Comparison of ENCODE assay signal across 17 mouse cellular contexts in genomic region chr13:71179083-71179482, GRCm38 (mm10).
DNase-seq lines count a peak whose midpoint lies in the region; TF ChIP-seq lines count a peak whose summit lies in the region.
"Had no signal": no experiment of that assay in that cellular context is flagged by ENCODE, and none has a peak within 500 bp of the region (broad histone marks: within the 10 kb centered on the region; RNA-seq: fewer than 3 reads in every experiment).

No protein-coding gene starts in this region.

- no peak for TF ChIP-seq RAD21 in CH12.LX (IDR thresholded peaks at IDR 0.05; ENCODE audit: low read depth, low read length)

- H3K9me3 ChIP-seq in CH12.LX (replicated peaks; ENCODE audit: low read length), result no peaks in the 10 kb centered on the region

- dilution Hi-C loops in CH12.LX (cut with MboI; ENCODE audit: extremely low pct_ligation_motif_present, extremely low pct_unique_long_range_greater_than_20kb, low sequenced_read_pairs), result no loop called here

- in situ Hi-C loops in CH12.LX (cut with MboI; ENCODE audit: low pct_ligation_motif_present, low pct_unique_long_range_greater_than_20kb, low sequenced_read_pairs), result no loop called here

- no peak for TF ChIP-seq EP300 in CH12.LX (IDR thresholded peaks at IDR 0.05; ENCODE audit: low read length)

- H3K4me2 ChIP-seq in CH12.LX (ENCODE audit: insufficient read depth, low read depth, poor library complexity, severe bottlenecking), result no peak overlapping the region

- H3K36me3 ChIP-seq in CH12.LX (replicated peaks in 1 of 2; ENCODE audit: control insufficient read depth in 1 of 2, insufficient read depth in 1 of 2, low read length in 1 of 2), result no peaks in the 10 kb centered on the region
- H3K36me3 ChIP-seq: G1E had no signal

- no peaks in the 10 kb centered on the region for H3K79me2 ChIP-seq in CH12.LX (replicated peaks; ENCODE audit: control insufficient read depth, extremely low read depth, insufficient read depth, poor library complexity, severe bottlenecking)

- H3K4me3 ChIP-seq in CH12.LX (replicated peaks in 1 of 3; ENCODE audit: low read depth in 2 of 3, low read length in 2 of 3, poor library complexity in 1 of 3), result no peak overlapping the region

- H3K9ac ChIP-seq in CH12.LX (ENCODE audit: insufficient read depth, low read depth), result no peak overlapping the region

- H3K27ac ChIP-seq in CH12.LX (ENCODE audit: insufficient read depth, low read depth), result no peak overlapping the region

- no peak for TF ChIP-seq POLR2A in CH12.LX (IDR thresholded peaks at IDR 0.05; ENCODE audit: low read depth, low read length)

- DNase-seq in heart, adult 11 months, result peak; percentile 42
- DNase-seq in heart, adult 8-10 months (ENCODE audit: low spot score), result no peak
- no peak for DNase-seq in CH12.LX (ENCODE audit: extremely low read depth)
- DNase-seq in adrenal gland, postnatal 36 days, result no peak
- DNase-seq: adrenal gland, adult 2 months; adrenal gland, adult 8-10 months; adrenal gland, postnatal 10 days; adrenal gland, postnatal 14 days; adrenal gland, postnatal 25 days; B cell, adult 2 months; cerebellum, adult 11 months; cerebellum, adult 11-12 months; cerebellum, adult 18-20 months; cerebellum, adult 2 months; cerebellum, adult 8-10 months had no signal

- peaks cover 32 to 53% of the 10 kb centered on the region in 2 experiments for H3K4me1 ChIP-seq in CH12.LX (ENCODE audit: control insufficient read depth in 1 of 2, insufficient read depth in 2 of 2)

- no peaks in the 10 kb centered on the region for H3K27me3 ChIP-seq in CH12.LX (replicated peaks)
- H3K27me3 ChIP-seq: Patski had no signal

- TF ChIP-seq CTCF in CH12.LX (conservative IDR thresholded peaks at IDR 0.05 in 1 of 2, IDR thresholded peaks at IDR 0.05 in 1 of 2; ENCODE audit: low read depth in 2 of 2, low read length in 2 of 2), result no peak

TF ChIP-seq in CH12.LX, 34 proteins besides CTCF, POLR2A, EP300 and RAD21:
- no peak for TF ChIP-seq RCOR1 (conservative IDR thresholded peaks at IDR 0.05; ENCODE audit: low read depth, low read length)
- no peak for TF ChIP-seq GABPA (IDR thresholded peaks at IDR 0.05; ENCODE audit: insufficient replicate concordance, low read depth, low read length)
- TF ChIP-seq JUND (conservative IDR thresholded peaks at IDR 0.05; ENCODE audit: low read depth, low read length), result no peak
- TF ChIP-seq TBP (conservative IDR thresholded peaks at IDR 0.05; ENCODE audit: low read depth, low read length), result no peak
- TF ChIP-seq USF1 (IDR thresholded peaks at IDR 0.05; ENCODE audit: low read depth, low read length), result peak; percentile 72
- no peak for TF ChIP-seq SMC3 (IDR thresholded peaks at IDR 0.05; ENCODE audit: low read depth, low read length)
- no peak for TF ChIP-seq CHD2 (IDR thresholded peaks at IDR 0.05; ENCODE audit: low read length)
- peak; percentile 73 for TF ChIP-seq USF2 (conservative IDR thresholded peaks at IDR 0.05; ENCODE audit: low read depth, low read length)
- TF ChIP-seq E2F4 (IDR thresholded peaks at IDR 0.05; ENCODE audit: insufficient replicate concordance, low read depth, low read length), result no peak
- no peak for TF ChIP-seq POLR2AphosphoS2 (IDR thresholded peaks at IDR 0.05; ENCODE audit: low read depth, low read length)
- no peak for TF ChIP-seq JUN (IDR thresholded peaks at IDR 0.05; ENCODE audit: insufficient read depth, low read depth, low read length)
- peak; percentile 88 for TF ChIP-seq MAX (IDR thresholded peaks at IDR 0.05; ENCODE audit: low read length)
- TF ChIP-seq ELF1 (IDR thresholded peaks at IDR 0.05; ENCODE audit: low read depth, low read length), result no peak
- TF ChIP-seq SIN3A (IDR thresholded peaks at IDR 0.05; ENCODE audit: low read length), result no peak
- no peak for TF ChIP-seq ZKSCAN1 (IDR thresholded peaks at IDR 0.05; ENCODE audit: borderline replicate concordance, low read depth, low read length)
- no peak for TF ChIP-seq BHLHE40 (IDR thresholded peaks at IDR 0.05; ENCODE audit: low read depth, low read length)
- TF ChIP-seq ZC3H11A (IDR thresholded peaks at IDR 0.05; ENCODE audit: low read depth, low read length), result no peak
- no peak for TF ChIP-seq PAX5 (IDR thresholded peaks at IDR 0.05; ENCODE audit: low read length)
- no peak for TF ChIP-seq HCFC1 (IDR thresholded peaks at IDR 0.05; ENCODE audit: low read depth, low read length)
- no peak for TF ChIP-seq MYC (IDR thresholded peaks at IDR 0.05; ENCODE audit: low read depth, low read length)
- no peak for TF ChIP-seq IRF4 (IDR thresholded peaks at IDR 0.05; ENCODE audit: low read depth, low read length)
TF ChIP-seq in CH12.LX: peak in this region for 3.
